17 mouse cellular contexts compared by ENCODE assay signal in genomic region chr17:18523991-18524390, GRCm38 (mm10). TPM values are rescaled to one million over a fixed set of nuclear protein-coding genes. Genes with fewer than 3 reads are reported as not detected.
DNase-seq lines count a peak whose midpoint lies in the region.
"Had no signal": no experiment of that assay in that cellular context is flagged by ENCODE, and none has a peak within 500 bp of the region (broad histone marks: within the 10 kb centered on the region; RNA-seq: fewer than 3 reads in every experiment).

No protein-coding gene starts in this region.

- DNase-seq in ES-CJ7 (ENCODE audit: low read depth, low spot score) (peak; percentile 65), R1 (ENCODE audit: low read depth, low spot score) (peak; percentile 76)
- no peak for DNase-seq in left cerebral cortex, adult 11 months (ENCODE audit: low spot score)
- no peak for DNase-seq in heart, postnatal 25 days (ENCODE audit: low spot score)
- no peak for DNase-seq in gastrocnemius, adult 8-10 months (ENCODE audit: low spot score in 2 of 2)
- DNase-seq: adrenal gland, adult 2 months; adrenal gland, postnatal 10 days; adrenal gland, postnatal 25 days; cerebellum, adult 11 months; cerebellum, adult 18-20 months; cerebellum, adult 8-10 months; cerebellum, adult 9-11 months; cerebellum, postnatal 14 days; cerebellum, postnatal 36 days; embryo, embryonic 11 days had no signal

- intact Hi-C loops in heart, postnatal 25 days (cut with DNase I): no loop called here

RNA-seq across cellular contexts. Expression of gene Vmn2r96, which starts 49.0 kb away (rescaled TPM):
- total RNA-seq in heart, postnatal 25 days (2021): not detected
- total RNA-seq in gastrocnemius, adult 8-10 months (2022): not detected
- total RNA-seq: adrenal gland, adult 2 months; adrenal gland, postnatal 10 days; adrenal gland, postnatal 25 days; adrenal gland, postnatal 4 days; G1E had no signal

Comparison
In these comparisons a context has a peak if more than half of its experiments do, and no peak if none do; other contexts are left out.
1. DNase-seq: peak in ES-CJ7 (single experiment) and R1 (single experiment); none in left cerebral cortex, adult 11 months (single experiment), heart, postnatal 25 days (single experiment) and gastrocnemius, adult 8-10 months (0 of 2).